24 mouse cellular contexts compared by ENCODE assay signal in genomic region chr7:30435156-30435555, GRCm38 (mm10). TPM values are rescaled to one million over a fixed set of nuclear protein-coding genes. Genes with fewer than 3 reads are reported as not detected.
"Had no signal": no experiment of that assay in that cellular context is flagged by ENCODE, and none has a peak within 500 bp of the region (broad histone marks: within the 10 kb centered on the region; RNA-seq: fewer than 3 reads in every experiment).

No protein-coding gene starts in this region.

- H3K27ac ChIP-seq: kidney, postnatal 0 days; limb, embryonic 10.5 days; limb, embryonic 13.5 days; liver, embryonic 12.5 days; liver, embryonic 15.5 days; lung, embryonic 15.5 days; midbrain, embryonic 10.5 days; midbrain, embryonic 13.5 days; neural tube, embryonic 13.5 days had no signal

- H3K4me2 ChIP-seq: limb, embryonic 13.5 days; liver, embryonic 12.5 days; liver, embryonic 15.5 days; lung, embryonic 15.5 days; midbrain, embryonic 13.5 days; neural tube, embryonic 13.5 days had no signal

- ATAC-seq: liver, embryonic 12.5 days; midbrain, embryonic 13.5 days; midbrain, embryonic 16.5 days had no signal

- H3K9ac ChIP-seq: limb, embryonic 13.5 days; liver, embryonic 12.5 days; liver, embryonic 15.5 days; lung, embryonic 15.5 days; midbrain, embryonic 13.5 days had no signal

- H3K4me1 ChIP-seq: limb, embryonic 10.5 days; limb, embryonic 13.5 days; liver, embryonic 12.5 days; lung, embryonic 15.5 days; midbrain, embryonic 10.5 days; midbrain, embryonic 13.5 days; neural tube, embryonic 13.5 days had no signal

- H3K27me3 ChIP-seq: lung, embryonic 15.5 days; midbrain, embryonic 13.5 days had no signal

- H3K4me3 ChIP-seq: limb, embryonic 10.5 days; limb, embryonic 13.5 days; liver, embryonic 12.5 days; liver, embryonic 15.5 days; lung, embryonic 15.5 days; megakaryocyte, embryonic 14.5 days; midbrain, embryonic 10.5 days; midbrain, embryonic 13.5 days; myocyte; neural tube, embryonic 13.5 days had no signal

- H3K36me3 ChIP-seq: limb, embryonic 10.5 days; liver, embryonic 12.5 days; liver, embryonic 15.5 days; lung, embryonic 15.5 days had no signal

- H3K9me3 ChIP-seq: limb, embryonic 10.5 days; limb, embryonic 13.5 days; liver, embryonic 12.5 days; liver, embryonic 15.5 days; lung, embryonic 15.5 days; megakaryocyte, embryonic 14.5 days; midbrain, embryonic 10.5 days; midbrain, embryonic 13.5 days; neural tube, embryonic 13.5 days had no signal

- DNase-seq: kidney, adult 9 months; kidney, postnatal 25 days; liver; lung, adult 18-20 months; lung, postnatal 10 days; lung, postnatal 36 days; retina, postnatal 1 day; right cerebral cortex, postnatal 25 days; spleen, adult 18-20 months; thymus, adult 18-20 months; thymus, postnatal 36 days had no signal

RNA-seq across cellular contexts. Expression of gene Hcst, which starts 15.5 kb away (rescaled TPM):
- polyA plus RNA-seq: limb, embryonic 10.5 days; midbrain, embryonic 10.5 days; midbrain, embryonic 13.5 days; midbrain, embryonic 16.5 days; myocyte; testis, adult 2 months had no signal

RNA-seq across cellular contexts. Expression of gene Tyrobp, which starts 21.6 kb away (rescaled TPM):
- polyA plus RNA-seq: myocyte had no signal

RNA-seq across cellular contexts. Expression of gene Kirrel2, which starts 22.3 kb away (rescaled TPM):
- polyA plus RNA-seq: limb, embryonic 10.5 days; lung, embryonic 15.5 days; myocyte had no signal
